Mouse (Mus musculus): ENCODE data around the gene Rftn2.

Rftn2 gene

GRCm38 (mm10) chr1:55211081-55211480, 15.5 kb downstream of the Rftn2 start:
- DNase-seq (ENCODE audit: low spot score): no peak

- DNase-seq (ENCODE audit: low spot score): no peak
Observed at GRCm38 (mm10) chr1:55210202-55210965, 16.2 kb downstream of the Rftn2 start.

GRCm38 (mm10) chr1:55208500-55209140, 18.0 kb downstream of the Rftn2 start:
- DNase-seq (ENCODE audit: low spot score): no peak

- DNase-seq (ENCODE audit: low spot score): no peak
Observed at GRCm38 (mm10) chr1:55207561-55207960, 19.0 kb downstream of the Rftn2 start.

- DNase-seq (ENCODE audit: low spot score): no peak
Observed at GRCm38 (mm10) chr1:55205808-55206327, 20.7 kb downstream of the Rftn2 start.

GRCm38 (mm10) chr1:55201850-55202752, 24.5 kb downstream of the Rftn2 start:
- peak; percentile 27 for DNase-seq (ENCODE audit: low spot score)

- DNase-seq (ENCODE audit: low spot score): no peak
Observed at GRCm38 (mm10) chr1:55198719-55199118, 27.9 kb downstream of the Rftn2 start.

- DNase-seq (ENCODE audit: low spot score): no peak
Observed at GRCm38 (mm10) chr1:55196327-55197003, 30.1 kb downstream of the Rftn2 start.

- no peak for DNase-seq (ENCODE audit: low spot score)
Observed at GRCm38 (mm10) chr1:55195021-55195420, 31.6 kb downstream of the Rftn2 start.

GRCm38 (mm10) chr1:55194064-55194915, 32.3 kb downstream of the Rftn2 start:
- no peak for DNase-seq (ENCODE audit: low spot score)

- peak; percentile 16 for DNase-seq (ENCODE audit: low spot score)
Observed at GRCm38 (mm10) chr1:55193316-55193715, 33.3 kb downstream of the Rftn2 start.

- no peak for DNase-seq (ENCODE audit: low spot score)
Observed at GRCm38 (mm10) chr1:55192824-55193223, 33.8 kb downstream of the Rftn2 start.

- DNase-seq (ENCODE audit: low spot score): peak; percentile 12
Observed at GRCm38 (mm10) chr1:55192015-55192414, 34.6 kb downstream of the Rftn2 start.

- no peak for DNase-seq (ENCODE audit: low spot score)
Observed at GRCm38 (mm10) chr1:55186592-55187210, 39.9 kb downstream of the Rftn2 start.

- no peak for DNase-seq (ENCODE audit: low spot score)
Observed at GRCm38 (mm10) chr1:55185718-55186117, 40.9 kb downstream of the Rftn2 start.

GRCm38 (mm10) chr1:55182392-55182791, 44.2 kb downstream of the Rftn2 start:
- no peak for DNase-seq (ENCODE audit: low spot score)

- DNase-seq (ENCODE audit: low spot score): no peak
Observed at GRCm38 (mm10) chr1:55179917-55180566, 46.5 kb downstream of the Rftn2 start.

- no peak for DNase-seq (ENCODE audit: low spot score)
Observed at GRCm38 (mm10) chr1:55174558-55175034, 52.0 kb downstream of the Rftn2 start.

- no peak for DNase-seq (ENCODE audit: low spot score)
Observed at GRCm38 (mm10) chr1:55173720-55174557, 52.6 kb downstream of the Rftn2 start.
